In the genomic region with DNA sequence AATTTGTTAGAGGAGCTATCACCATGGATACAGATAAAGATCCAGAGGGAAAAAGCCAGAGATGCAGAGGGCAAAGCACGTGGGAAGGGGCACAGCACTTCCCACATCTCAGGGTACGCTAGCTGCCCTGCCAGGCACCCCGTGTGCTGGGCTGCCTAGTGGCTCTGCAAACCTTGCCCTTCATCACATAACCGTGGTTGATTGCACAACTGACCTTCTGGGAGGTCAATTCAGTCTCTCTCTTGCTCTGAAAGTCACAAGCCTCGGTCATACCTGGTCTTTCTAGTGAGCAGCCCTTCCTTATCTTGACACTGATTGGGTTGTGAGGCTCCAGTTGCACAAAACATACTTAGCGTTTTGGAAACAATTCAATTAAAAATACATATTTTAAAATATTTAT, we compare ENCODE assay signal across 16 mouse cellular contexts.
"Had no signal": no experiment of that assay in that cellular context is flagged by ENCODE, and none has a peak within 500 bp of the region (broad histone marks: within the 10 kb centered on the region; RNA-seq: fewer than 3 reads in every experiment).

No protein-coding gene starts in this region.

- H3K9me3 ChIP-seq: limb, embryonic 10.5 days; liver, embryonic 15.5 days; lung, embryonic 15.5 days; midbrain, embryonic 15.5 days; neural tube, embryonic 13.5 days had no signal

- ATAC-seq: midbrain, embryonic 15.5 days had no signal

- H3K27me3 ChIP-seq: liver, embryonic 15.5 days; lung, embryonic 15.5 days; midbrain, embryonic 15.5 days; neural tube, embryonic 13.5 days had no signal

- H3K9ac ChIP-seq: liver, embryonic 15.5 days; lung, embryonic 15.5 days; midbrain, embryonic 15.5 days; neural tube, embryonic 13.5 days had no signal

- DNase-seq: kidney, postnatal 14 days; lung, postnatal 14 days; retina, postnatal 1 day; right cerebral cortex, postnatal 4 days; spleen, adult 18-20 months; thymus, adult 18-20 months; thymus, postnatal 14 days had no signal

- H3K4me2 ChIP-seq: liver, embryonic 15.5 days; lung, embryonic 15.5 days; midbrain, embryonic 11.5 days; midbrain, embryonic 15.5 days; neural tube, embryonic 13.5 days had no signal

- H3K36me3 ChIP-seq: limb, embryonic 10.5 days; liver, embryonic 15.5 days; lung, embryonic 15.5 days; midbrain, embryonic 15.5 days; neural tube, embryonic 13.5 days had no signal

- H3K4me3 ChIP-seq: left cerebral cortex, adult 2 months; limb, embryonic 10.5 days; liver, embryonic 15.5 days; lung, embryonic 15.5 days; megakaryocyte, embryonic 14.5 days; midbrain, embryonic 15.5 days; neural tube, embryonic 13.5 days had no signal

- H3K27ac ChIP-seq: left cerebral cortex, adult 2 months; limb, embryonic 10.5 days; liver, embryonic 15.5 days; lung, embryonic 15.5 days; macrophage; midbrain, embryonic 15.5 days; neural tube, embryonic 13.5 days had no signal

- H3K4me1 ChIP-seq: lung, embryonic 15.5 days; midbrain, embryonic 15.5 days had no signal
